In genomic region chr10:10471961-10472610, GRCm38 (mm10) we compare ENCODE assay signal across 10 mouse cellular contexts. TPM values are rescaled to one million over a fixed set of nuclear protein-coding genes. Genes with fewer than 3 reads are reported as not detected.
DNase-seq lines count a peak whose midpoint lies in the region; ATAC-seq lines count a peak whose summit lies in the region.
"Had no signal": no experiment of that assay in that cellular context is flagged by ENCODE, and none has a peak within 500 bp of the region (broad histone marks: within the 10 kb centered on the region; RNA-seq: fewer than 3 reads in every experiment).

Gene Adgb, minus strand, starts transcription at chr10:10472326.

- peaks cover 10% of the 10 kb centered on the region for H3K4me1 ChIP-seq in hindbrain, embryonic 15.5 days (replicated peaks)
- H3K4me1 ChIP-seq in lung, embryonic 16.5 days (replicated peaks; ENCODE audit: control insufficient read depth, insufficient read depth, low read length): peaks cover 4% of the 10 kb centered on the region; the same call in 1 of the 2 replicates

- H3K27me3 ChIP-seq in hindbrain, embryonic 15.5 days: no peaks in the 10 kb centered on the region
- no peaks in the 10 kb centered on the region for H3K27me3 ChIP-seq in lung, embryonic 16.5 days (ENCODE audit: control insufficient read depth, insufficient read depth, low read depth, low read length)

- H3K9ac ChIP-seq in hindbrain, embryonic 15.5 days: peak within 1 kb of the TSS; percentile 13; the same call in 1 of the 2 replicates
- peak within 1 kb of the TSS; percentile 49 for H3K9ac ChIP-seq in lung, embryonic 16.5 days (ENCODE audit: low read length)

- DNase-seq in adrenal gland, adult 18-20 months (ENCODE audit: low spot score in 2 of 2): peak; percentile 35 to 47
- DNase-seq in embryo, embryonic 10 days (ENCODE audit: low spot score): peak; percentile 80
- DNase-seq in gastrocnemius, postnatal 10 days: peak; percentile 66
- peak; percentile 44 to 68 for DNase-seq in layer of hippocampus, postnatal 36 days
- peak; percentile 34 for DNase-seq in ovary, postnatal 14 days (ENCODE audit: low spot score)
- peak; percentile 25 to 70 for DNase-seq in urinary bladder, postnatal 36 days (ENCODE audit: low spot score in 2 of 2)

- H3K36me3 ChIP-seq in hindbrain, embryonic 15.5 days: no peaks in the 10 kb centered on the region
- H3K36me3 ChIP-seq in lung, embryonic 16.5 days (ENCODE audit: control insufficient read depth, insufficient read depth, low read length): no peaks in the 10 kb centered on the region

- peak within 1 kb of the TSS; percentile 30; the same call in 1 of the 2 replicates for H3K27ac ChIP-seq in hindbrain, embryonic 15.5 days (replicated peaks)
- H3K27ac ChIP-seq in lung, embryonic 16.5 days (ENCODE audit: low read length): no peak within 1 kb of the TSS

- peak within 1 kb of the TSS; percentile 61 for H3K4me2 ChIP-seq in hindbrain, embryonic 15.5 days
- H3K4me2 ChIP-seq in lung, embryonic 16.5 days (ENCODE audit: low read depth, low read length): peak within 1 kb of the TSS; percentile 49

- 6% methylated on average over 22 of the region's 22 CpGs for WGBS in hindbrain, embryonic 15.5 days
- 4% methylated on average over 22 of the region's 22 CpGs for WGBS in lung, embryonic 16.5 days

- H3K4me3 ChIP-seq in hindbrain, embryonic 15.5 days: peak within 1 kb of the TSS; percentile 32
- H3K4me3 ChIP-seq in lung, embryonic 16.5 days (ENCODE audit: low read length): peak within 1 kb of the TSS; percentile 17

- ATAC-seq in hindbrain, embryonic 15.5 days (ENCODE audit: low FRiP score, low read depth): peak; percentile 94
- peak; percentile 97 for ATAC-seq in lung, embryonic 16.5 days (ENCODE audit: low read depth)

- H3K9me3 ChIP-seq in hindbrain, embryonic 15.5 days: no peaks in the 10 kb centered on the region
- H3K9me3 ChIP-seq in lung, embryonic 16.5 days (ENCODE audit: control insufficient read depth, low read length): no peaks in the 10 kb centered on the region

RNA-seq across cellular contexts. Expression of gene Adgb, which starts in this region (rescaled TPM):
- 1 to 10 TPM in 1 of 2 experiments, under 1 TPM in 1; 0.80 to 1.1 TPM for total RNA-seq in adrenal gland, adult 18-20 months (2021)
- total RNA-seq in gastrocnemius, postnatal 10 days (2021): under 1 TPM in 1 of 2 experiments, not detected in 1; 0.09 TPM
- 0.17 and 0.18 TPM in 2 replicates for polyA plus RNA-seq in hindbrain, embryonic 15.5 days (2015; fragmentation: Nextera tagmentation; extraction: Ambion mirVana)
- under 1 TPM; 0.40 to 0.56 TPM for total RNA-seq in layer of hippocampus, postnatal 36 days (2021)
- 1.1 and 1.4 TPM in 2 replicates for polyA plus RNA-seq in lung, embryonic 16.5 days (2015; fragmentation: Nextera tagmentation; extraction: Ambion mirVana)
- total RNA-seq: MEL had no signal
- polyA plus RNA-seq: small intestine, adult 2 months had no signal

Comparison
In these comparisons a context has a peak if more than half of its experiments do, and no peak if none do; other contexts are left out.
1. Peak in DNase-seq in gastrocnemius, postnatal 10 days; RNA of the gene not detected or under 1 TPM.
2. Peak in ATAC-seq, H3K4me3 ChIP-seq, H3K27ac ChIP-seq, H3K9ac ChIP-seq and H3K4me2 ChIP-seq in hindbrain, embryonic 15.5 days; RNA of the gene not detected or under 1 TPM.
3. Peak in DNase-seq in layer of hippocampus, postnatal 36 days; RNA of the gene not detected or under 1 TPM.